Mouse (Mus musculus): ENCODE measurements around the gene Hif3a.
A peak's percentile ranks its signal among the peaks of the same experiment; 100 is the strongest.

- TF ChIP-seq EP300 (IDR thresholded peaks at IDR 0.05; ENCODE audit: low read depth) (no peak), CTCF (IDR thresholded peaks at IDR 0.05; ENCODE audit: low read depth) (peak; percentile 62)
These were observed 29.1 kb upstream of the Hif3a start for GRCm38 (mm10) chr7:17091280-17091679.

Measured in liver, postnatal 0 days (tissue).